Mouse (Mus musculus) liver, embryonic 14.5 days (tissue): ENCODE results near the gene Cttnbp2nl. TPM values are rescaled to one million over a fixed set of nuclear protein-coding genes. Genes with fewer than 3 reads are reported as not detected.

Experiments used
- ATAC-seq: fragments of 200-750 bp; cut with Nextera tagmentation; 2 replicates; pipeline ENCODE4 v1.8.0; 2017; ENCODE audit warnings: moderate number of reproducible peaks, mild to moderate bottlenecking, moderate library complexity; ENCODE audit not compliant: insufficient read depth
- DNase-seq, 3 experiments: peaks; one replicate each; pipeline ENCODE4 v3.0.0-alpha.2; 2012 to 2013; ENCODE audit warnings: low read depth in 3 of 3, low spot score in 3 of 3
- H3K27ac ChIP-seq: fragments of 300-500 bp; sonication (generic); 2 replicates; pipeline ENCODE4 v1.5.1; 2014; ENCODE audit warnings: moderate library complexity, mild to moderate bottlenecking, control low read depth, inconsistent platforms
- H3K27me3 ChIP-seq: fragments of 300-500 bp; sonication (generic); 2 replicates; pipeline ENCODE4 v1.6.1; 2014; ENCODE audit warnings: mild to moderate bottlenecking, low read length, moderate library complexity; ENCODE audit not compliant: control insufficient read depth, insufficient read depth
- H3K36me3 ChIP-seq: fragments of 300-500 bp; sonication (generic); replicated peaks from 2 replicates; pipeline ENCODE4 v1.6.1; 2014; ENCODE audit warnings: low read depth; ENCODE audit not compliant: control insufficient read depth, insufficient read depth
- H3K4me1 ChIP-seq, 2 experiments: fragments of 200-500 bp in 1 of 2; fragments of 300-500 bp in 1 of 2; sonication (generic) in 1 of 2; replicated peaks; 2 replicates each; pipeline ENCODE4 v1.6.1; 2012 to 2014; ENCODE audit warnings: antibody characterized with exemption in 1 of 2, inconsistent platforms in 1 of 2, low read length in 1 of 2; ENCODE audit not compliant: control insufficient read depth in 2 of 2, insufficient read depth in 2 of 2
- H3K4me2 ChIP-seq: fragments of 300-500 bp; sonication (generic); 2 replicates; pipeline ENCODE4 v1.6.1; 2014; ENCODE audit warnings: low read depth, mild to moderate bottlenecking, control low read depth, moderate library complexity
- H3K4me3 ChIP-seq, 2 experiments: fragments of 200-500 bp in 1 of 2; fragments of 300-500 bp in 1 of 2; sonication (generic) in 1 of 2; 2 replicates each; pipeline ENCODE4 v1.5.1; 2012 to 2014; ENCODE audit warnings: low read depth in 2 of 2, low read length in 2 of 2, mild to moderate bottlenecking in 2 of 2, control low read depth in 1 of 2, inconsistent platforms in 1 of 2, moderate library complexity in 1 of 2; ENCODE audit not compliant: insufficient read depth in 1 of 2
- H3K9ac ChIP-seq: fragments of 300-500 bp; sonication (generic); replicated peaks from 2 replicates; pipeline ENCODE4 v1.6.1; 2014; ENCODE audit warnings: mild to moderate bottlenecking, control low read depth, moderate library complexity
- H3K9me3 ChIP-seq: fragments of 300-500 bp; sonication (generic); 2 replicates; pipeline ENCODE4 v1.6.1; 2016; ENCODE audit warnings: low read length, mixed read lengths; ENCODE audit not compliant: control insufficient read depth
- CTCF ChIP-seq: IDR thresholded peaks from 2 replicates; pipeline ENCODE4 v1.5.1; 2016; ENCODE audit warnings: antibody characterized with exemption, low read depth, control low read depth
- EP300 ChIP-seq: IDR thresholded peaks from 2 replicates; pipeline ENCODE4 v1.6.1; 2016; ENCODE audit warnings: antibody characterized with exemption, low read depth
- WGBS: fragments of 180-500 bp; shearing (Covaris S2); extraction: QIAGEN DNeasy Blood & Tissue Kit; methylation state at CpG from one replicate; pipeline ENCODE4 v1.1.7; 2014; ENCODE audit not compliant: insufficient replicate concordance; 5-methylcytosine and 5-hydroxymethylcytosine counted together
- polyA plus RNA-seq, 2 experiments: library from polyadenylated mRNA; depleted of rRNA in 1 of 2; stranded (reverse) in 1 of 2; unstranded in 1 of 2; fragments of >200 nt; fragmentation: Nextera tagmentation in 1 of 2; extraction: Ambion mirVana in 1 of 2; gene quantifications; 2 replicates each; pipeline versions ENCODE4 v1.2.1 to v1.2.3; 2012 to 2014

The Cttnbp2nl gene
- polyA plus RNA-seq, 2 experiments, result 0.65 to 2.1 TPM

GRCm38 (mm10) chr3:104960026-104961000 lies 92.6 kb downstream of the Cttnbp2nl start:
- Histone ChIP-seq H3K4me3 (no peak overlapping the region), H3K4me2 (no peak overlapping the region), H3K9me3 (no peaks in the 10 kb centered on the region), H3K4me1 (0 out of 4 replicates have a peak, but pooled peaks cover 0 to 2% of the 10 kb centered on the region in 2 experiments), H3K27me3 (peaks cover 47% of the 10 kb centered on the region), H3K9ac (no peak overlapping the region), H3K27ac (no peak overlapping the region), H3K36me3 (no peaks in the 10 kb centered on the region)
- DNase-seq (no peak), ATAC-seq (no peak)
- TF ChIP-seq CTCF (no peak), EP300 (no peak)
- WGBS, result 10% methylated on average over 19 of the region's 19 CpGs

GRCm38 (mm10) chr3:104956131-104956581 lies 96.8 kb downstream of the Cttnbp2nl start:
- no peak for TF ChIP-seq EP300
- TF ChIP-seq CTCF, result no peak
- no peak overlapping the region for H3K4me3 ChIP-seq
- no peaks in the 10 kb centered on the region for H3K4me1 ChIP-seq
- WGBS, result 82% methylated on average over 6 of the region's 6 CpGs
- peaks cover 19% of the 10 kb centered on the region for H3K27me3 ChIP-seq
- no peaks in the 10 kb centered on the region for H3K9me3 ChIP-seq
- ATAC-seq, result no peak
- H3K4me2 ChIP-seq, result no peak overlapping the region
- no peak overlapping the region for H3K9ac ChIP-seq
- DNase-seq, result no peak
- H3K27ac ChIP-seq, result no peak overlapping the region
- no peaks in the 10 kb centered on the region for H3K36me3 ChIP-seq

GRCm38 (mm10) chr3:104954551-104954950 lies 98.4 kb downstream of the Cttnbp2nl start:
- Histone ChIP-seq H3K4me2 (no peak overlapping the region), H3K4me1 (no peaks in the 10 kb centered on the region), H3K27ac (no peak overlapping the region), H3K36me3 (no peaks in the 10 kb centered on the region), H3K9ac (no peak overlapping the region), H3K9me3 (no peaks in the 10 kb centered on the region), H3K27me3 (peaks cover 4% of the 10 kb centered on the region; the same call in 1 of the 2 replicates), H3K4me3 (no peak overlapping the region)
- WGBS, result 85% methylated on average over 15 of the region's 15 CpGs
- DNase-seq, result no peak
- TF ChIP-seq EP300 (no peak), CTCF (no peak)
- no peak for ATAC-seq

- no peak overlapping the region for H3K9ac ChIP-seq
- no peaks in the 10 kb centered on the region for H3K9me3 ChIP-seq
- TF ChIP-seq EP300 (no peak), CTCF (no peak)
- no peaks in the 10 kb centered on the region for H3K36me3 ChIP-seq
- DNase-seq (no peak), ATAC-seq (no peak)
- no peaks in the 10 kb centered on the region for H3K4me1 ChIP-seq
- no peak overlapping the region for H3K4me3 ChIP-seq
- no peak overlapping the region for H3K27ac ChIP-seq
- 77% methylated on average over 3 of the region's 3 CpGs for WGBS
- H3K4me2 ChIP-seq, result no peak overlapping the region
- H3K27me3 ChIP-seq, result peaks cover 4% of the 10 kb centered on the region; the same call in 1 of the 2 replicates
Observed at GRCm38 (mm10) chr3:104954137-104954536, 98.8 kb downstream of the Cttnbp2nl start.
